Mouse (Mus musculus): Measurements from ENCODE around the gene Tmcc2. TPM values are rescaled to one million over a fixed set of nuclear protein-coding genes. Genes with fewer than 3 reads are reported as not detected.
"Not testable (repeated sequence)": the region's sequence is repeated elsewhere in the genome, so short reads cannot be mapped to it uniquely, and the experiment has no call there.

The Tmcc2 gene
- polyA plus RNA-seq, 1 experiment: 26.7 TPM

DNA sequence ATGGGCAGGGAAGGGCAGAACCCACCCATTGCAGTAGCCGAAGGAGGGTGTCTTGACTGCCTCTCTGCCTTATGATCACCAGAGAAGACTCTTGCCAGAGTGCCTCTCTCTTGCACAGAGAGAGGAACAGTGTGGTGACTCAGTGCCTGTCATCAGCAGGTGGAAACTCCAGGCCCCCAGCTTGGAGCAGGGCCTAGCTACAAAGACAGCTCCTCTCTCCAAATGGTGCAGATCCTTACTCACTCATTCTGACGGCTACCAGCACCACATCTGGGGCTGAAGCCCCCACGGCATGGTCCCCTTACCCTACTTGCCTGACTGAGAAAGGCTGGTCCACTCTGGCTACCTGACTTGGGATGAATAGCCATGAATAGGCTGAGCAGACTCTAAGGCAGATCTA is 26.7 kb downstream of the Tmcc2 start:
- H3K4me3 ChIP-seq (replicated peaks): peak overlapping the region; percentile 87
- H3K9me3 ChIP-seq: no peaks in the 10 kb centered on the region
- H3K4me1 ChIP-seq: peaks cover 100% of the 10 kb centered on the region
- no peak for TF ChIP-seq GATA1 (IDR thresholded peaks at IDR 0.05; ENCODE audit: borderline replicate concordance, low read length)
- no peak for TF ChIP-seq FLI1 (IDR thresholded peaks at IDR 0.05; ENCODE audit: low read length)
- H3K36me3 ChIP-seq (replicated peaks; ENCODE audit: low read length): peaks cover 57% of the 10 kb centered on the region
- peaks cover 26% of the 10 kb centered on the region for H3K27me3 ChIP-seq (replicated peaks)

DNA sequence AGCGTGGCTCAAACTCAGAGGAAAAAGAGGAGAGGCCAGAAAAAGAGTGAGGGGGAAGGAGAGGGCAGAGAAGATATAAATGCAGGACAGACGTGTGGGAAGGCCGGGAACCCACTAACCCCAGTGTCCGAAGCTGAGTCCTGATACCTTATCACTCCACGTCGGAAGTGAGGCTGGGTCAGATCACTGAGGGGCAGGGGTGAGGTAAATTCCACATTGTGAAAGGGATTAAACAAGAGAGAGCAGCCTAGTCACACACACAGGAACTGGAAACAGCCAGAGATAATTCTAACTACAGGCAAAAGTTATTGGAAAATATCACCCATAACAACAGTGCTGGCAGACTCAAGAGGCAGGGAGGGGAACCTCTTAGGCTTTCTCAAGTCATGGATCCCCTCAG is 29.1 kb downstream of the Tmcc2 start:
- no peak for TF ChIP-seq GATA1 (IDR thresholded peaks at IDR 0.05; ENCODE audit: borderline replicate concordance, low read length)
- TF ChIP-seq FLI1 (IDR thresholded peaks at IDR 0.05; ENCODE audit: low read length): no peak
- peaks cover 81% of the 10 kb centered on the region for H3K36me3 ChIP-seq (replicated peaks; ENCODE audit: low read length)
- H3K4me1 ChIP-seq: peaks cover 98% of the 10 kb centered on the region
- no peaks in the 10 kb centered on the region for H3K9me3 ChIP-seq
- H3K27me3 ChIP-seq (replicated peaks): peaks cover 37% of the 10 kb centered on the region
- peak overlapping the region; percentile 71 for H3K4me3 ChIP-seq (replicated peaks)

DNA sequence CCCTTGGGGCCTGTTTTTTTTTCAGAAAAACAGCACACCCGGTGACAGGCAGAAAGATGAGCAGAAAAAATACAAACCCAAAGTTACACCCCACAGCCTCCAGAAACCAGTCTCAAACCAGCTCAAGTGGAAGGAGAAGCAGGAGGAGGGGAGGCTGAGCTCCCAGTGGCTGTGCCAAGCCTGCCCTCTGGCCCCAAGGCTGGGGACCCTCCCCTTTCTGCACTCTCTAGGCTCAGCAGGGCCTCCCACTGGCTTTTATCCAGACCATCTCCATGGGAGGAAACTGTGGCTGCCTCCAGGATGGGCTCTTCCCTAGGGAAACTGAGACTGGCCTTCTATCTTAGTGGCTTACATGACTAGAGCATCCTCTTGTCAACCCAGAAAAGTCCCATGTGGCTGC is 34.2 kb downstream of the Tmcc2 start:
- peaks cover 54% of the 10 kb centered on the region for H3K36me3 ChIP-seq (replicated peaks; ENCODE audit: low read length)

DNA sequence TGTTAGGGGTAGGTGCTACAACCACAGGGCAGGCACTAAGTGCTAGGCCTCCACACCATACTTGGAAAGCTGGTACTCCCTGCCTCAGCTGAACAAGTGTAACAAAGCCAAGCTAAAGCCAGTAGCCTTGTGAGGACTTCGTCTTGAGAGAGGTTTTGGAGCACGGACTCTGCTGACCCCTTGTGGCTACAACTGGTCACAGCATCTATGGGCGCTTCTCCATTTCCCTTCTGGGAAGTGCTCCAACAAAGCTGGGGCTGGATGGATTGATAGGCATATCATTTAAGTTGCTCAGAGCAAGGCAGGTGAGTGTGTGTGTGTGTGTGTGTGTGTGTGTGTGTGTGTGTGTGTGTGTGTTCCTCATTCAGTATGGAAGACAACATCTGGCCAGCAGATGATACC is 35.2 kb downstream of the Tmcc2 start:
- Histone ChIP-seq H3K36me3 (replicated peaks; ENCODE audit: low read length) (peaks cover 44% of the 10 kb centered on the region), H3K27me3 (replicated peaks) (peaks cover 52% of the 10 kb centered on the region), H3K9me3 (peaks cover 4% of the 10 kb centered on the region), H3K4me1 (peaks cover 71% of the 10 kb centered on the region), H3K4me3 (replicated peaks) (no peak overlapping the region)
- TF ChIP-seq FLI1 (IDR thresholded peaks at IDR 0.05; ENCODE audit: low read length) (no peak), GATA1 (IDR thresholded peaks at IDR 0.05; ENCODE audit: borderline replicate concordance, low read length) (no peak)

More for the DNA sequence above, 34.2 kb downstream of the Tmcc2 start:
- peaks cover 49% of the 10 kb centered on the region for H3K27me3 ChIP-seq (replicated peaks)
- H3K9me3 ChIP-seq: no peaks in the 10 kb centered on the region
- TF ChIP-seq GATA1 (IDR thresholded peaks at IDR 0.05; ENCODE audit: borderline replicate concordance, low read length) (no peak), FLI1 (IDR thresholded peaks at IDR 0.05; ENCODE audit: low read length) (no peak)
- H3K4me1 ChIP-seq: peaks cover 81% of the 10 kb centered on the region
- no peak overlapping the region for H3K4me3 ChIP-seq (replicated peaks)

DNA sequence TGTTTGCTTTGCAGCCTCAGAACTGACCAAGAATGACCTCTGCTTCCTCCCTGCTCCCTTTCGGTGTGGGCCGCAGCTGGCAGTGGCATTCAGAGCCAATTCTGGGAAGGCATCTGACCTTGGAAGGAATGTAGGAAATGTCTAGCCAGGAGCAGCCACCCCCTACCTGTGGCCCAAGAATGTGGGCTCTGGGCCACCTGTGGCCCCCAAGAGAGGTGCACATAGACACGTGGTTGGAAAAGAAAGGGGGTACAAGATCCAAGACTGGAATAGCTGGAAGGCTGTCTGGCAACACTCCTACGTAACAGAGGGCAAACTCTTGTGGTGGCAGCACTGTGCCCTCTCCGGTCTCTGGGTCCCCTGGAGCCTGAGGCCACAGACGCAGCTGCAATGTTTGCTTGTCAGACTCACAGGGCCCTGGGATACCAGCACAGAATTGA is 35.9 kb downstream of the Tmcc2 start:
- Histone ChIP-seq H3K36me3 (replicated peaks; ENCODE audit: low read length) (peaks cover 37% of the 10 kb centered on the region), H3K4me1 (peaks cover 65% of the 10 kb centered on the region), H3K4me3 (replicated peaks) (no peak overlapping the region), H3K27me3 (replicated peaks) (peaks cover 54% of the 10 kb centered on the region), H3K9me3 (peaks cover 10% of the 10 kb centered on the region)
- TF ChIP-seq GATA1 (IDR thresholded peaks at IDR 0.05; ENCODE audit: borderline replicate concordance, low read length): no peak
- TF ChIP-seq FLI1 (IDR thresholded peaks at IDR 0.05; ENCODE audit: low read length): no peak

DNA sequence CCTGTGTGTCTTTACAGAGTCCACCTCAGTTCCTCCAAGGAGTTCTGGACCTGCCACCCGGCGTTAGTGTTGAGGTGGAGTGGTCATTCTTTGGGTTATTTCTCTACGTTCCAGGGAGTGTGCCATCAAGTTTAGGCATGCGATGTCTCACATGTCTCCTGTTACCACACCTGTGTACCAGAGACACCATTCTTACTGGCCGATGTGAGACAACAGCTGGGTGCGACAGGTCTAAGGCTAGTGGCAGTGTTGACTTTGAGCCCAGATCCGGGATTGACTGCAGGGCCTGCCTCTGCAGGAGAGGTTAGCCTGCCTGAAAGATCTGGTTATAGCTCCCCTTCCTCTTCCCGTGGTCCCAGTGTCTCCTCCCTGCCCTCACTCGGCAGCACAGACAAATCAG is 36.8 kb downstream of the Tmcc2 start:
- H3K4me3 ChIP-seq (replicated peaks): no peak overlapping the region
- H3K9me3 ChIP-seq: peaks cover 13% of the 10 kb centered on the region
- H3K36me3 ChIP-seq (replicated peaks; ENCODE audit: low read length): peaks cover 28% of the 10 kb centered on the region
- peaks cover 55% of the 10 kb centered on the region for H3K4me1 ChIP-seq
- TF ChIP-seq FLI1 (IDR thresholded peaks at IDR 0.05; ENCODE audit: low read length) (no peak), GATA1 (IDR thresholded peaks at IDR 0.05; ENCODE audit: borderline replicate concordance, low read length) (no peak)
- H3K27me3 ChIP-seq (replicated peaks): peaks cover 56% of the 10 kb centered on the region

DNA sequence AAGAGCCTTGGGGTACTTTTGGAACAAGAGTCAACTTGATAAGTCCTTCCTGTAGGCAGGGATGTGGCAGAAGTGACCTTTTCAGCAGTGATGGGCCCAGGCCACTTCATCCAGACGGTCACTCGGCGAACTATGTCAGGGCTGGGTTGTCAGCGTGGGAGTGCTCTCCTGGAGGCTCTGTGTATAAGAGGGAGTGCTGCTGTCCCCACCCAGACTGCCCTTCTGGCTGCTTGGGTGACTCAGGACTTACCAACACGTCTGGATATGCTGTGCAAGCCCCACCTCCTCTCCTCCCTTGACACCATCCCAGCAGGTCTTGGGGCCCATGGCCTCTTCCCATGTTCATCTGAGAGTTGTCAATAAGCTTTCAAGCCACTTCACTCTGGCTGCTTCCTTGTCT is 37.7 kb downstream of the Tmcc2 start:
- peaks cover 56% of the 10 kb centered on the region for H3K27me3 ChIP-seq (replicated peaks)
- TF ChIP-seq GATA1 (IDR thresholded peaks at IDR 0.05; ENCODE audit: borderline replicate concordance, low read length) (no peak), FLI1 (IDR thresholded peaks at IDR 0.05; ENCODE audit: low read length) (no peak)
- H3K4me1 ChIP-seq: peaks cover 54% of the 10 kb centered on the region
- H3K9me3 ChIP-seq: peaks cover 13% of the 10 kb centered on the region
- H3K36me3 ChIP-seq (replicated peaks; ENCODE audit: low read length): peaks cover 19% of the 10 kb centered on the region
- no peak overlapping the region for H3K4me3 ChIP-seq (replicated peaks)

DNA sequence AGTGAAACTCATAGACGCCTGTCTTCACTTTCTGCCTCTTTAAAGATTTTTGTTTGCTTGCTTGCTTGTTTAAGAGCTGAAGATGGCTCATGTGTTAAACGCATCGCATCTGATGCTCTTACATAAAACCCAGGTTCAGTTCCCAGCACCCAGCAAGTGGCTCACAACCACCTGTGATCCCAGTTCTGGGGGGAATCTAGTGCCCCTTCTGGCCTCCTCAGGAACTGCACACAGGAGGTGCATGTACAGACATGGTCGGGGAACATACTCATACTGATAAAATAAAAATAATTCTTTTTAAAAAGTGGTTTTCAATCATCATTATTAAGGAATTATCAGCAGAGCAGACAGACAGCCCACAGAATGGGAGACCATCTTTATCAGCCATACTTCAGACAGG is 40.0 kb downstream of the Tmcc2 start:
- Histone ChIP-seq H3K36me3 (replicated peaks; ENCODE audit: low read length) (no peaks in the 10 kb centered on the region), H3K4me1 (peaks cover 48% of the 10 kb centered on the region), H3K4me3 (replicated peaks) (no peak overlapping the region), H3K9me3 (peaks cover 13% of the 10 kb centered on the region), H3K27me3 (replicated peaks) (peaks cover 67% of the 10 kb centered on the region)
- TF ChIP-seq GATA1 (IDR thresholded peaks at IDR 0.05; ENCODE audit: borderline replicate concordance, low read length) (no peak), FLI1 (IDR thresholded peaks at IDR 0.05; ENCODE audit: low read length) (no peak)

DNA sequence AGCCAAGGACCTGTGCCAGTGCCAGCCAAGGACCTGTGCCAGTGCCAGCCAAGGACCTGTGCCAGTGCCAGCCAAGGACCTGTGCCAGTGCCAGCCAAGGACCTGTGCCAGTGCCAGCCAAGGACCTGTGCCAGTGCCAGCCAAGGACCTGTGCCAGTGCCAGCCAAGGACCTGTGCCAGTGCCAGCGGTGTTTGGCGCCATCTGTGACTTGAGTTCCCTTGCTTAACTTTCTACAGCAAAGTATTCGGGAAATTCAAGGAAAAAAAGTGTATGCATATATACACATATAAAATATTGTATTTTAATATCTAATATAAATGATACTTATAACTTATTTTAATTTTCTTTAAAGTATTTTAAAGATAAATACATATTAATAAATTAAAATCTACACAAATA is 41.5 kb downstream of the Tmcc2 start:
- H3K4me3 ChIP-seq (replicated peaks); H3K36me3 ChIP-seq (replicated peaks; ENCODE audit: low read length): not testable (repeated sequence)
- Histone ChIP-seq H3K9me3 (peaks cover 13% of the 10 kb centered on the region), H3K4me1 (peaks cover 41% of the 10 kb centered on the region), H3K27me3 (replicated peaks) (peaks cover 72% of the 10 kb centered on the region)

DNA sequence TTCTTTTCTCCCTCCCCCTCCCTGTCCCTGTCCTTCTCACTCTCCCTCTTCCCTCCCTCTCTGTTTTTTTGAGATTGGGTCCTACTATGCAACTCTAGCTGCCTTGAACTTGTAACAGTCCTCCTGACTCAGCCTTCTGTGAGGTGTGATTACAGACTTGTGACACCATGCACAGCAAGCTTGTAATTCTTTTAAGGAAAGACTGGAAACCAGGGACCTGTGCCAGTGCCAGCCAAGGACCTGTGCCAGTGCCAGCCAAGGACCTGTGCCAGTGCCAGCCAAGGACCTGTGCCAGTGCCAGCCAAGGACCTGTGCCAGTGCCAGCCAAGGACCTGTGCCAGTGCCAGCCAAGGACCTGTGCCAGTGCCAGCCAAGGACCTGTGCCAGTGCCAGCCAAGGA is 42.0 kb downstream of the Tmcc2 start:
- not testable (repeated sequence) for H3K4me3 ChIP-seq (replicated peaks); H3K36me3 ChIP-seq (replicated peaks; ENCODE audit: low read length)
- H3K27me3 ChIP-seq (replicated peaks): peaks cover 67% of the 10 kb centered on the region

DNA sequence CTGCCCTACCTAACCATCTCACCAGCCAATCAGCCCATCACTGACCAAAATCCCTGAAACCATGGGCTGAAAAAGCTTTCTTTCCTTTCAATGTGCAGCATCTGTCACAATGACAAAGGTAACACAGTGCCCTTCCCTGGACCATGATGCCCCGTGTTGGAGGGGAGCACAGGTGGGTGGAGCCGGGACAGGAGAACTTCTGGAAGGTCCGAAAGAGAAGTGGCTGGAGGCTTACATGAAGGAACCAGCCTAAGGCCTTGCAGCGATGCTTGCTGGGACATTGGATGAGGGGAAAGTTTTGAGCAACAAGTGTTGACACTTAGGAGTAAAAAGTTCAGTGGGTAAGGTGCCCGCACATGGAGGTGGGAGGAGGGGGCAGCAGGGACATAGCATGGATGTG is 42.7 kb downstream of the Tmcc2 start:
- Histone ChIP-seq H3K27me3 (replicated peaks) (peaks cover 60% of the 10 kb centered on the region), H3K4me1 (peaks cover 31% of the 10 kb centered on the region), H3K4me3 (replicated peaks) (no peak overlapping the region), H3K9me3 (peaks cover 13% of the 10 kb centered on the region), H3K36me3 (replicated peaks; ENCODE audit: low read length) (no peaks in the 10 kb centered on the region)
- no peak for TF ChIP-seq GATA1 (IDR thresholded peaks at IDR 0.05; ENCODE audit: borderline replicate concordance, low read length)
- no peak for TF ChIP-seq FLI1 (IDR thresholded peaks at IDR 0.05; ENCODE audit: low read length)

More for the DNA sequence above, 42.0 kb downstream of the Tmcc2 start:
- H3K9me3 ChIP-seq: peaks cover 13% of the 10 kb centered on the region
- H3K4me1 ChIP-seq: peaks cover 36% of the 10 kb centered on the region
